24 mouse cellular contexts compared by ENCODE assay signal in the genomic region with DNA sequence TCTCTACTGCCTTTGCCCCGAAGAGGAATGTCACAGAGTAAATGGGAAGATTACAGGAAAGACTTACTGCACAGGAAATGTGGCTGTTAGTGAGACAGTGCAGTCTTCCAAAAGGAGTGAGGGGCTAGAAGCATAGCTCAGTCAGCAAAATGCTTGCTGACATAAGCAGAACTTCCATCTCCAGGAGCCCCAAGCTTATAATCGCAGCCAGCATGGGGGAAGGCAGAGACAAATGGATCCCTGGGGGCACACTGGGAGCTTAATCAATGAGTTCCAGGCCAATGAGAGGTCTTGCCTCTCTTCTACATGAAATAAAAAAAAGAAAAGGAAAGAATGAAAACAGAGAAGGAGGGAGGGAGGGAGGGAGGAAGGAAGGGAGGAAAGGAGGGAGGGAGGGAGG.
DNase-seq lines count a peak whose midpoint lies in the region; ATAC-seq lines count a peak whose summit lies in the region.
"Had no signal": no experiment of that assay in that cellular context is flagged by ENCODE, and none has a peak within 500 bp of the region (broad histone marks: within the 10 kb centered on the region; RNA-seq: fewer than 3 reads in every experiment).

No protein-coding gene starts in this region.

- H3K27ac ChIP-seq in embryonic facial prominence, embryonic 13.5 days: 0 out of 2 replicates have a peak overlapping the region, but pooled peaks have one; percentile 22
- H3K27ac ChIP-seq in embryonic facial prominence, embryonic 10.5 days (replicated peaks): no peak overlapping the region
- peak overlapping the region; percentile 27 for H3K27ac ChIP-seq in kidney, embryonic 16.5 days (ENCODE audit: low read length)
- 0 out of 2 replicates have a peak overlapping the region, but pooled peaks have one; percentile 22 for H3K27ac ChIP-seq in neural tube, embryonic 14.5 days (ENCODE audit: low read depth, low read length)
- H3K27ac ChIP-seq: embryonic facial prominence, embryonic 15.5 days; heart, embryonic 10.5 days; liver, embryonic 12.5 days; midbrain, embryonic 12.5 days; neural tube, embryonic 12.5 days had no signal

- no peak for DNase-seq in embryonic facial prominence, embryonic 10.5 days (ENCODE audit: low spot score)
- DNase-seq in kidney, adult 9 months: no peak
- peak; percentile 23 for DNase-seq in embryo, embryonic 10.5 days (ENCODE audit: low spot score)
- DNase-seq in layer of hippocampus, adult 8-10 months (ENCODE audit: low spot score in 2 of 2): no peak
- DNase-seq: adrenal gland, postnatal 10 days; cerebellum, adult 9-10 months; gastrocnemius, postnatal 10 days; heart, postnatal 4 days; kidney, adult 18-20 months; lung, adult 18-20 months; lung, postnatal 10 days; right cerebral cortex, adult 18-20 months; right cerebral cortex, postnatal 4 days; thymus, postnatal 4 days had no signal

- no peak for ATAC-seq in embryonic facial prominence, embryonic 13.5 days (ENCODE audit: insufficient number of reproducible peaks, insufficient read depth, low FRiP score, low TSS enrichment, low read depth)
- ATAC-seq in kidney, embryonic 16.5 days (ENCODE audit: low FRiP score, low TSS enrichment): no peak
- ATAC-seq in neural tube, embryonic 14.5 days (ENCODE audit: low read depth): peak; percentile 47; the same call in 1 of the 2 replicates
- ATAC-seq: forebrain, embryonic 14.5 days; inflammation-experienced regulatory T-cells, adult 6 months; liver, embryonic 12.5 days had no signal

- no peak overlapping the region for H3K9ac ChIP-seq in embryonic facial prominence, embryonic 13.5 days
- H3K9ac ChIP-seq in kidney, embryonic 16.5 days (replicated peaks; ENCODE audit: low read length): no peak overlapping the region
- no peak overlapping the region for H3K9ac ChIP-seq in neural tube, embryonic 14.5 days (replicated peaks; ENCODE audit: low read depth, low read length)
- H3K9ac ChIP-seq: embryonic facial prominence, embryonic 15.5 days; liver, embryonic 12.5 days; midbrain, embryonic 12.5 days; neural tube, embryonic 12.5 days had no signal

- H3K4me3 ChIP-seq in embryonic facial prominence, embryonic 13.5 days: no peak overlapping the region
- no peak overlapping the region for H3K4me3 ChIP-seq in embryonic facial prominence, embryonic 10.5 days
- H3K4me3 ChIP-seq in kidney, embryonic 16.5 days (ENCODE audit: low read length): no peak overlapping the region
- H3K4me3 ChIP-seq in neural tube, embryonic 14.5 days (ENCODE audit: low read depth, low read length): no peak overlapping the region
- H3K4me3 ChIP-seq: embryonic facial prominence, embryonic 15.5 days; heart, embryonic 10.5 days; liver, embryonic 12.5 days; midbrain, embryonic 12.5 days; neural tube, embryonic 12.5 days had no signal

- H3K4me2 ChIP-seq in embryonic facial prominence, embryonic 13.5 days: no peak overlapping the region
- H3K4me2 ChIP-seq in kidney, embryonic 16.5 days (replicated peaks; ENCODE audit: low read depth, low read length): no peak overlapping the region
- H3K4me2 ChIP-seq in neural tube, embryonic 14.5 days (ENCODE audit: low read depth, low read length): no peak overlapping the region
- H3K4me2 ChIP-seq: embryonic facial prominence, embryonic 15.5 days; liver, embryonic 12.5 days; midbrain, embryonic 12.5 days; neural tube, embryonic 12.5 days had no signal

- no peaks in the 10 kb centered on the region for H3K27me3 ChIP-seq in embryonic facial prominence, embryonic 13.5 days
- H3K27me3 ChIP-seq in embryonic facial prominence, embryonic 10.5 days (replicated peaks; ENCODE audit: low read depth, poor library complexity, severe bottlenecking): no peaks in the 10 kb centered on the region
- no peaks in the 10 kb centered on the region for H3K27me3 ChIP-seq in kidney, embryonic 16.5 days (ENCODE audit: insufficient read depth, low read length)
- H3K27me3 ChIP-seq in neural tube, embryonic 14.5 days (ENCODE audit: control insufficient read depth, insufficient read depth, low read length): no peaks in the 10 kb centered on the region
- H3K27me3 ChIP-seq: embryonic facial prominence, embryonic 15.5 days; liver, embryonic 12.5 days; midbrain, embryonic 12.5 days; neural tube, embryonic 12.5 days had no signal

- peaks cover 8% of the 10 kb centered on the region for H3K4me1 ChIP-seq in embryonic facial prominence, embryonic 13.5 days
- H3K4me1 ChIP-seq in embryonic facial prominence, embryonic 10.5 days: peaks cover 32% of the 10 kb centered on the region
- H3K4me1 ChIP-seq in kidney, embryonic 16.5 days (ENCODE audit: insufficient read depth, low read length): peaks cover 36% of the 10 kb centered on the region
- H3K4me1 ChIP-seq in neural tube, embryonic 14.5 days (ENCODE audit: control insufficient read depth, insufficient read depth, low read length): 0 out of 2 replicates have a peak, but pooled peaks cover 3% of the 10 kb centered on the region
- H3K4me1 ChIP-seq: embryonic facial prominence, embryonic 15.5 days; neural tube, embryonic 12.5 days had no signal

- H3K36me3 ChIP-seq in embryonic facial prominence, embryonic 13.5 days: no peaks in the 10 kb centered on the region
- no peaks in the 10 kb centered on the region for H3K36me3 ChIP-seq in embryonic facial prominence, embryonic 10.5 days (replicated peaks)
- no peaks in the 10 kb centered on the region for H3K36me3 ChIP-seq in kidney, embryonic 16.5 days (ENCODE audit: insufficient read depth, low read length)
- no peaks in the 10 kb centered on the region for H3K36me3 ChIP-seq in neural tube, embryonic 14.5 days (ENCODE audit: control insufficient read depth, insufficient read depth, low read length)
- H3K36me3 ChIP-seq: embryonic facial prominence, embryonic 15.5 days; heart, embryonic 10.5 days; liver, embryonic 12.5 days; midbrain, embryonic 12.5 days; neural tube, embryonic 12.5 days had no signal

- 22% methylated on average over 2 of the region's 2 CpGs for WGBS in embryonic facial prominence, embryonic 13.5 days
- 19% methylated on average over 2 of the region's 2 CpGs for WGBS in embryonic facial prominence, embryonic 10.5 days
- WGBS in kidney, embryonic 16.5 days: 34% methylated on average over 2 of the region's 2 CpGs
- 40% methylated on average over 2 of the region's 2 CpGs for WGBS in neural tube, embryonic 14.5 days

- no peaks in the 10 kb centered on the region for H3K9me3 ChIP-seq in embryonic facial prominence, embryonic 13.5 days
- H3K9me3 ChIP-seq in embryonic facial prominence, embryonic 10.5 days: no peaks in the 10 kb centered on the region
- no peaks in the 10 kb centered on the region for H3K9me3 ChIP-seq in kidney, embryonic 16.5 days (ENCODE audit: low read length)
- H3K9me3 ChIP-seq in neural tube, embryonic 14.5 days (ENCODE audit: control insufficient read depth, low read length): no peaks in the 10 kb centered on the region
- H3K9me3 ChIP-seq: embryonic facial prominence, embryonic 15.5 days; heart, embryonic 10.5 days; liver, embryonic 12.5 days; midbrain, embryonic 12.5 days; neural tube, embryonic 12.5 days had no signal
